Mouse (Mus musculus): ENCODE measurements around the gene Tmem231. TPM values are rescaled to one million over a fixed set of nuclear protein-coding genes. Genes with fewer than 3 reads are reported as not detected.

Tmem231 gene
- total RNA-seq, 2 experiments from 2014 or later: 7.1 to 10.3 TPM

- no peak for DNase-seq (ENCODE audit: low spot score in 2 of 2)
Observed at GRCm38 (mm10) chr8:111865130-111865852, 68.4 kb downstream of the Tmem231 start.

GRCm38 (mm10) chr8:111864648-111865047 lies 69.0 kb downstream of the Tmem231 start:
- DNase-seq (ENCODE audit: low spot score in 2 of 2): no peak

- no peak for DNase-seq (ENCODE audit: low spot score in 2 of 2)
Observed at GRCm38 (mm10) chr8:111863280-111863679, 70.4 kb downstream of the Tmem231 start.

Other genes starting within 250 kb of the Tmem231 start
- gene Ctrb1, start 242.9 kb downstream of the Tmem231 start, total RNA-seq (2021): 1,000 to 10,000 TPM in 1 of 2 experiments, 1 to 10 TPM in 1; 1.1 to 5,957 TPM
- 10 to 100 TPM; 94.4 to 94.5 TPM for gene Bcar1, start 190.1 kb downstream of the Tmem231 start, total RNA-seq (2021)
- 10 to 100 TPM; 84.4 to 100.0 TPM for gene Cfdp1, start 79.6 kb downstream of the Tmem231 start, total RNA-seq (2021)
- gene Tmem170, start 57.1 kb downstream of the Tmem231 start, total RNA-seq (2021): 1 to 10 TPM; 5.9 to 6.1 TPM
- under 1 TPM; 0.34 to 0.59 TPM for gene Chst5, start 23.4 kb downstream of the Tmem231 start, total RNA-seq (2021)
- 100 to 1,000 TPM; 115 to 125 TPM for gene Gabarapl2, start 6.8 kb upstream of the Tmem231 start, total RNA-seq (2021)
- gene Adat1, start 58.4 kb upstream of the Tmem231 start, total RNA-seq (2021): 1 to 10 TPM; 3.6 TPM
- gene Kars, start 77.4 kb upstream of the Tmem231 start, total RNA-seq (2021): 100 to 1,000 TPM; 131 to 133 TPM
- gene Terf2ip, start 77.5 kb upstream of the Tmem231 start, total RNA-seq (2021): 10 to 100 TPM; 23.2 to 24.2 TPM
- not detected for gene Gm6793, start 81.2 kb upstream of the Tmem231 start, total RNA-seq (2021)

All from adrenal gland, postnatal 4 days (tissue).